Mouse (Mus musculus) lung, postnatal 25 days (tissue): Measurements from ENCODE around the gene Stox1.

ENCODE experiments used
- DNase-seq: peaks from one replicate; pipeline ENCODE4 v3.0.0; 2022; ENCODE audit warnings: low spot score

Gene Stox1

GRCm38 (mm10) chr10:62664963-62665590 is 60.9 kb downstream of the Stox1 start:
- peak; percentile 63 for DNase-seq

GRCm38 (mm10) chr10:62664171-62664570 is 61.8 kb downstream of the Stox1 start:
- no peak for DNase-seq

- DNase-seq: no peak
Measured at GRCm38 (mm10) chr10:62656711-62657110, 69.2 kb downstream of the Stox1 start.

- DNase-seq: no peak
Measured at GRCm38 (mm10) chr10:62651961-62652360, 74.0 kb downstream of the Stox1 start.

GRCm38 (mm10) chr10:62650881-62651810 is 74.8 kb downstream of the Stox1 start, which contains the start of gene Ddx50:
Gene Ddx50, minus strand, starts transcription at chr10:62651218.
- peak; percentile 99 for DNase-seq

GRCm38 (mm10) chr10:62650358-62650782 is 75.6 kb downstream of the Stox1 start:
- DNase-seq: peak; percentile 4
